Mouse (Mus musculus): ENCODE measurements around the gene Bsg. TPM values are rescaled to one million over a fixed set of nuclear protein-coding genes. Genes with fewer than 3 reads are reported as not detected.
A peak's percentile ranks its signal among the peaks of the same experiment; 100 is the strongest.

The Bsg gene
- polyA plus RNA-seq, 1 experiment = 1,268 TPM

GRCm38 (mm10) chr10:79683726-79684640, 20.3 kb upstream of the Bsg start:
- peaks cover 30% of the 10 kb centered on the region for H3K36me3 ChIP-seq (ENCODE audit: control insufficient read depth, insufficient read depth)
- TF ChIP-seq TCF3 (IDR thresholded peaks at IDR 0.05; ENCODE audit: insufficient read length, low read depth) (no peak), MAX (IDR thresholded peaks at IDR 0.05; ENCODE audit: low read depth) (no peak), USF1 (IDR thresholded peaks at IDR 0.05; ENCODE audit: low read depth) (peak; percentile 39), TCF12 (IDR thresholded peaks at IDR 0.05; ENCODE audit: insufficient read depth, poor library complexity, severe bottlenecking) (peak; percentile 34), REST (IDR thresholded peaks at IDR 0.05; ENCODE audit: insufficient read depth, insufficient read length) (no peak), MYOD1 (IDR thresholded peaks at IDR 0.05; ENCODE audit: control insufficient read depth in 1 of 3, insufficient read length in 2 of 3, low read depth in 2 of 3) (peak in 2 of 3 experiments; percentile 41 to 78), POLR2AphosphoS2 (IDR thresholded peaks at IDR 0.05; ENCODE audit: insufficient read length, low read depth) (peak; percentile 15), E2F4 (IDR thresholded peaks at IDR 0.05; ENCODE audit: insufficient read depth) (no peak), MYOG (IDR thresholded peaks at IDR 0.05; ENCODE audit: control insufficient read depth in 1 of 3, insufficient read depth in 1 of 3, insufficient read length in 2 of 3, low read depth in 2 of 3) (peak; percentile 45 to 92 (median 74)), CEBPB (IDR thresholded peaks at IDR 0.05; ENCODE audit: insufficient read depth, poor library complexity, severe bottlenecking) (no peak), SRF (IDR thresholded peaks at IDR 0.05; ENCODE audit: control insufficient read depth, insufficient read length, low read depth) (no peak), POLR2A (IDR thresholded peaks at IDR 0.05; ENCODE audit: insufficient read length, low read depth) (no peak)
- peak overlapping the region; percentile 98 for H3K4me3 ChIP-seq
- H3K4me2 ChIP-seq (ENCODE audit: low read depth) = peak overlapping the region; percentile 100
- H3K79me2 ChIP-seq (ENCODE audit: control insufficient read depth, insufficient read depth) = peaks cover 42% of the 10 kb centered on the region
- no peaks in the 10 kb centered on the region for H3K27me3 ChIP-seq (ENCODE audit: control insufficient read depth, insufficient read depth, insufficient read length)
- H3ac ChIP-seq (ENCODE audit: control insufficient read depth, insufficient read length) = no peak overlapping the region

GRCm38 (mm10) chr10:79684770-79685600, 19.3 kb upstream of the Bsg start:
- no peak for TF ChIP-seq E2F4 (IDR thresholded peaks at IDR 0.05; ENCODE audit: insufficient read depth)
- peak; percentile 10 for TF ChIP-seq POLR2A (IDR thresholded peaks at IDR 0.05; ENCODE audit: insufficient read length, low read depth)
- TF ChIP-seq REST (IDR thresholded peaks at IDR 0.05; ENCODE audit: insufficient read depth, insufficient read length) = no peak
- TF ChIP-seq POLR2AphosphoS2 (IDR thresholded peaks at IDR 0.05; ENCODE audit: insufficient read length, low read depth) = no peak
- no peak for TF ChIP-seq USF1 (IDR thresholded peaks at IDR 0.05; ENCODE audit: low read depth)
- TF ChIP-seq SRF (IDR thresholded peaks at IDR 0.05; ENCODE audit: control insufficient read depth, insufficient read length, low read depth) = no peak
- peaks cover 30% of the 10 kb centered on the region for H3K36me3 ChIP-seq (ENCODE audit: control insufficient read depth, insufficient read depth)
- H3ac ChIP-seq (ENCODE audit: control insufficient read depth, insufficient read length) = no peak overlapping the region
- H3K27me3 ChIP-seq (ENCODE audit: control insufficient read depth, insufficient read depth, insufficient read length) = no peaks in the 10 kb centered on the region
- peak overlapping the region; percentile 98 for H3K4me3 ChIP-seq
- H3K79me2 ChIP-seq (ENCODE audit: control insufficient read depth, insufficient read depth) = peaks cover 42% of the 10 kb centered on the region
- H3K4me2 ChIP-seq (ENCODE audit: low read depth) = peak overlapping the region; percentile 100

GRCm38 (mm10) chr10:79686219-79686618, 18.1 kb upstream of the Bsg start:
- TF ChIP-seq POLR2AphosphoS2 (IDR thresholded peaks at IDR 0.05; ENCODE audit: insufficient read length, low read depth) (peak; percentile 34), POLR2A (IDR thresholded peaks at IDR 0.05; ENCODE audit: insufficient read length, low read depth) (peak; percentile 11), USF1 (IDR thresholded peaks at IDR 0.05; ENCODE audit: low read depth) (no peak)
- H3K79me2 ChIP-seq (ENCODE audit: control insufficient read depth, insufficient read depth) = peaks cover 42% of the 10 kb centered on the region
- no peak overlapping the region for H3K4me3 ChIP-seq
- no peaks in the 10 kb centered on the region for H3K27me3 ChIP-seq (ENCODE audit: control insufficient read depth, insufficient read depth, insufficient read length)
- no peak overlapping the region for H3K4me2 ChIP-seq (ENCODE audit: low read depth)
- H3K36me3 ChIP-seq (ENCODE audit: control insufficient read depth, insufficient read depth) = peaks cover 30% of the 10 kb centered on the region
- no peak overlapping the region for H3ac ChIP-seq (ENCODE audit: control insufficient read depth, insufficient read length)

- peaks cover 30% of the 10 kb centered on the region for H3K36me3 ChIP-seq (ENCODE audit: control insufficient read depth, insufficient read depth)
- H3K4me2 ChIP-seq (ENCODE audit: low read depth) = no peak overlapping the region
- no peak overlapping the region for H3K4me3 ChIP-seq
- no peak overlapping the region for H3ac ChIP-seq (ENCODE audit: control insufficient read depth, insufficient read length)
- H3K27me3 ChIP-seq (ENCODE audit: control insufficient read depth, insufficient read depth, insufficient read length) = no peaks in the 10 kb centered on the region
- TF ChIP-seq POLR2AphosphoS2 (IDR thresholded peaks at IDR 0.05; ENCODE audit: insufficient read length, low read depth) = no peak
- TF ChIP-seq CEBPB (IDR thresholded peaks at IDR 0.05; ENCODE audit: insufficient read depth, poor library complexity, severe bottlenecking) = no peak
- no peak for TF ChIP-seq MYOD1 (IDR thresholded peaks at IDR 0.05; ENCODE audit: control insufficient read depth in 1 of 3, insufficient read length in 2 of 3, low read depth in 2 of 3)
- no peak for TF ChIP-seq TCF12 (IDR thresholded peaks at IDR 0.05; ENCODE audit: insufficient read depth, poor library complexity, severe bottlenecking)
- TF ChIP-seq POLR2A (IDR thresholded peaks at IDR 0.05; ENCODE audit: insufficient read length, low read depth) = no peak
- TF ChIP-seq MYOG (IDR thresholded peaks at IDR 0.05; ENCODE audit: control insufficient read depth in 1 of 3, insufficient read depth in 1 of 3, insufficient read length in 2 of 3, low read depth in 2 of 3) = no peak
- no peak for TF ChIP-seq MAX (IDR thresholded peaks at IDR 0.05; ENCODE audit: low read depth)
- H3K79me2 ChIP-seq (ENCODE audit: control insufficient read depth, insufficient read depth) = peaks cover 42% of the 10 kb centered on the region
Observed at GRCm38 (mm10) chr10:79686691-79687090, 17.6 kb upstream of the Bsg start.
